Mouse (Mus musculus) effector memory CD4-positive, alpha-beta T cell, adult 5 months (primary cell): ENCODE results near the gene Tor1b. TPM values are rescaled to one million over a fixed set of nuclear protein-coding genes. Genes with fewer than 3 reads are reported as not detected.

Experiments
- polyA plus RNA-seq: library from polyadenylated mRNA; unstranded; fragments of 100-300 nt; shearing (Covaris generic); gene quantifications from one replicate; pipeline ENCODE4 v1.2.1, GENCODE M21; 2017

The Tor1b gene
- 25.9 TPM for polyA plus RNA-seq

GRCm38 (mm10) chr2:30952824-30953490, at the start of gene Tor1b:
TSS of gene Tor1b (plus strand) at chr2:30952959.

GRCm38 (mm10) chr2:30929483-30930045, 23.2 kb upstream of the Tor1b start, which contains the start of gene Ptges:
TSS of gene Ptges (minus strand) at chr2:30929863.

GRCm38 (mm10) chr2:30967352-30968327, 14.9 kb downstream of the Tor1b start, which contains the start of gene Tor1a:
TSS of gene Tor1a (minus strand) at chr2:30967933.

GRCm38 (mm10) chr2:30981790-30982513, 29.2 kb downstream of the Tor1b start, which contains the start of the genes BC005624 and Usp20:
TSS of gene BC005624 (minus strand) at chr2:30982201.
TSS of gene Usp20 (plus strand) at chr2:30982279.

Other genes with a start within 250 kb of the Tor1b start
- gene 1700001O22Rik, start 149.3 kb upstream of the Tor1b start, polyA plus RNA-seq = 4.1 TPM
- 22.0 TPM for gene Ntmt1, start 145.1 kb upstream of the Tor1b start, polyA plus RNA-seq
- gene Asb6, start 122.6 kb upstream of the Tor1b start, polyA plus RNA-seq = 42.6 TPM
- not detected for gene Prrx2, start 118.0 kb upstream of the Tor1b start, polyA plus RNA-seq
- not detected for gene Ptges, start 23.1 kb upstream of the Tor1b start, polyA plus RNA-seq
- 63.6 TPM for gene Tor1a, start 15.0 kb downstream of the Tor1b start, polyA plus RNA-seq
- 53.4 TPM for gene BC005624, start 29.2 kb downstream of the Tor1b start, polyA plus RNA-seq
- 14.0 TPM for gene Usp20, start 29.3 kb downstream of the Tor1b start, polyA plus RNA-seq
- gene Fnbp1, start 189.0 kb downstream of the Tor1b start, polyA plus RNA-seq = 114 TPM
- 35.6 TPM for gene Gpr107, start 199.4 kb downstream of the Tor1b start, polyA plus RNA-seq